Mouse (Mus musculus) heart, embryonic 16.5 days (tissue): ENCODE measurements around the gene Phip. TPM values are rescaled to one million over a fixed set of nuclear protein-coding genes. Genes with fewer than 3 reads are reported as not detected.

ENCODE experiments used
- ATAC-seq: fragments of 200-750 bp; cut with Nextera tagmentation; replicated peaks from 2 replicates; pipeline ENCODE4 v1.8.0; 2017; ENCODE audit warnings: moderate number of reproducible peaks; ENCODE audit not compliant: insufficient read depth, low FRiP score; ENCODE audit errors: extremely low read depth
- H3K27ac ChIP-seq: fragments of 300-500 bp; sonication (generic); 2 replicates; pipeline ENCODE4 v1.5.1; 2014; ENCODE audit warnings: mild to moderate bottlenecking, low read length, control low read depth, moderate library complexity
- H3K27me3 ChIP-seq: fragments of 300-500 bp; sonication (generic); 2 replicates; pipeline ENCODE4 v1.6.1; 2014; ENCODE audit warnings: low read length, mixed read lengths; ENCODE audit not compliant: control insufficient read depth, insufficient read depth
- H3K36me3 ChIP-seq: fragments of 300-500 bp; sonication (generic); 2 replicates; pipeline ENCODE4 v1.6.1; 2014; ENCODE audit not compliant: control insufficient read depth, insufficient read depth
- H3K4me1 ChIP-seq: fragments of 300-500 bp; sonication (generic); 2 replicates; pipeline ENCODE4 v1.6.1; 2014; ENCODE audit warnings: low read length, mixed read lengths; ENCODE audit not compliant: control insufficient read depth, insufficient read depth
- H3K4me2 ChIP-seq: fragments of 300-500 bp; sonication (generic); 2 replicates; pipeline ENCODE4 v1.6.1; 2014; ENCODE audit warnings: low read depth, mild to moderate bottlenecking, control low read depth, low read length
- H3K4me3 ChIP-seq: fragments of 300-500 bp; sonication (generic); 2 replicates; pipeline ENCODE4 v1.5.1; 2014; ENCODE audit warnings: mild to moderate bottlenecking, control low read depth, low read length
- H3K9ac ChIP-seq: fragments of 300-500 bp; sonication (generic); 2 replicates; pipeline ENCODE4 v1.6.1; 2014; ENCODE audit warnings: low read length, control low read depth
- H3K9me3 ChIP-seq: fragments of 300-500 bp; sonication (generic); replicated peaks from 2 replicates; pipeline ENCODE4 v1.6.1; 2016; ENCODE audit warnings: low read length; ENCODE audit not compliant: control insufficient read depth
- WGBS: fragments of 180-500 bp; shearing (Covaris S2); extraction: QIAGEN DNeasy Blood & Tissue Kit; methylation state at CpG from one replicate; pipeline ENCODE4 v1.1.7; 2014; 5-methylcytosine and 5-hydroxymethylcytosine counted together
- polyA plus RNA-seq: library from polyadenylated mRNA; unstranded; fragments of >200 nt; fragmentation: Nextera tagmentation; extraction: Ambion mirVana; gene quantifications from 2 replicates; pipeline ENCODE4 v1.2.1, GENCODE M21; 2015

The Phip gene
- polyA plus RNA-seq, 1 experiment from 2014 or later = 45.4 TPM

DNA sequence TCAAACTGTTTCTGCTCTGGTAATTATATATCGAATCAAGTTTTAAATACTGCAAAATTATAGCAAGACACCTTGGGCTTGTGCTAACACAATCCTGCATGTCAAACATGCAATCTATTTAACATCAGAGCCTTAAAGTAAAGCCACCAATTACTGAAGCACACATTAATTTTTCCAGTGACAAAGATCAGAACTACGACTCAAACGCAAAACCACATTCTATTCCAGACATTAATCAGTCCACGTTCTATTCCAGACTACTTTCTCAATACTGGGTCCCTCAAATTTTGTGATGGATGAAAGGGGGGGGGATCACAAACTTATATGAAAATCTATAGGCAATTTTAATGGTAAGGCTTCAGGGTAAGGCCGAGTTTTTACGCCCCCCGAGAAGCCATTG, 68.1 kb downstream of the Phip start:
- 96% methylated on average over 7 of the region's 7 CpGs for WGBS
- no peak for ATAC-seq
- Histone ChIP-seq H3K27me3 (no peaks in the 10 kb centered on the region), H3K36me3 (peaks cover 31% of the 10 kb centered on the region), H3K9ac (no peak overlapping the region), H3K27ac (no peak overlapping the region), H3K4me1 (no peaks in the 10 kb centered on the region), H3K4me3 (no peak overlapping the region), H3K9me3 (no peaks in the 10 kb centered on the region), H3K4me2 (no peak overlapping the region)

DNA sequence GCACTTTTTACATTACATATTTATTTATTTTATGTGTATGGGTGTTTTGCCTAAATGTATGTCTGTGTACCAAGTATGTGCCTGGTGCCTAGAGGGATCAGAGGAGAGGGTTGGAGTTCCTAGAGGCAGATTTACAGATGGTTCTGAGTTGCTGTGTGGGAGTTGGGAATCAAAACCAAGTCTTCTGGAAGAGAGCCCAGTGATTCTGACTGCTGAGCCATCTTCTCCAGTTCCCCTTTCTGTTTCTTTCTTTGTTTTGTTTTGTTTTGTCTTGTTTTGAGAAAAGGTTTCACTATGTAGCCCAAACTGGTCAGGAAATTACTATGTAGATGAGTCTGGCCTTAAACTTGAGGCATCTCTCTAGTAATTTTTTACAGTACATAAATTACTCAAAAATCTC, 86.7 kb downstream of the Phip start:
- no peak overlapping the region for H3K27ac ChIP-seq
- no peaks in the 10 kb centered on the region for H3K27me3 ChIP-seq
- H3K4me3 ChIP-seq = no peak overlapping the region
- H3K4me2 ChIP-seq = no peak overlapping the region
- peaks cover 34% of the 10 kb centered on the region for H3K36me3 ChIP-seq
- no peak overlapping the region for H3K9ac ChIP-seq
- H3K9me3 ChIP-seq = 0 out of 2 replicates have a peak, but pooled peaks cover 2% of the 10 kb centered on the region
- no peaks in the 10 kb centered on the region for H3K4me1 ChIP-seq
- no peak for ATAC-seq

DNA sequence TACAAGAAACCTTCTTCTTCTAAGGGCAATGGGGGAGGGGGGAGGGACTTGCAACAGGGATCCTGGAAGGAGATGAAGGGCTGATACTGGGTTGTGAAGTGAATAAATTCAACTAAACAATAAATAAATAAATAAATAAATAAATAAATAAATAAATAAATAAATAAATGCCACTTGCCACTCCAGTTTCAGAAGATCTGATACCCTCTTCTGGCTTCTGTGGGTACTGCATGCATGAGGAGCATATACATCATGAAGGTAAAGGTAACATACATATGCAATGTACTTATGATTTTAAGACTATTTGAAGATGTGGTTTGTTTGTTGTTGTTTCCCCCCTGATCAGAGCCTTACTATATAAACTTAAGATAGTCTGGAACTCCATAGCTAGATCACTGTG, 91.1 kb downstream of the Phip start:
- Histone ChIP-seq H3K4me2 (no peak overlapping the region), H3K4me3 (no peak overlapping the region), H3K36me3 (peaks cover 47% of the 10 kb centered on the region), H3K9me3 (0 out of 2 replicates have a peak, but pooled peaks cover 2% of the 10 kb centered on the region), H3K4me1 (no peaks in the 10 kb centered on the region), H3K27me3 (no peaks in the 10 kb centered on the region), H3K27ac (no peak overlapping the region), H3K9ac (no peak overlapping the region)
- ATAC-seq = no peak

DNA sequence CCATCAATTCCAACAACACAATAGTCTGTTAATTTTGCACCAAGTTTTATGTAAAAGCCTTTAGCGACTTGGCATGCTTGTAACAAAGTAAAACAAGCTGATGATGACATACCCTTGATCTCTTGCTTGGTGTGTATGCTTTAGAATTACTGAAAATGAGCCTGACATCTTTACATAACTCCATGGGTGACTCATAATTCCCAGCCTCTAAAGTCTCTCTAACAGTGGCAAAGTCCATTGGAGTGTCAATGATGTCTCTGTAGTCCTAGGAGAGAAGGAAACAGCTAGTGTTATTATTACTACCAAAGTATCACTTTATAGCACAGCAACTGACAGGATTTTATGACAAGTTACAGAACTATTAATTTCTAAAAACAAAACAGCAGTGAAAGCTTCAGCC, 98.2 kb downstream of the Phip start:
- H3K27ac ChIP-seq = no peak overlapping the region
- H3K9me3 ChIP-seq = no peaks in the 10 kb centered on the region
- no peaks in the 10 kb centered on the region for H3K4me1 ChIP-seq
- no peak overlapping the region for H3K9ac ChIP-seq
- ATAC-seq = no peak
- H3K27me3 ChIP-seq = no peaks in the 10 kb centered on the region
- peaks cover 43% of the 10 kb centered on the region for H3K36me3 ChIP-seq
- H3K4me3 ChIP-seq = no peak overlapping the region
- no peak overlapping the region for H3K4me2 ChIP-seq
- 93% methylated on average over 1 of the region's 1 CpGs for WGBS

DNA sequence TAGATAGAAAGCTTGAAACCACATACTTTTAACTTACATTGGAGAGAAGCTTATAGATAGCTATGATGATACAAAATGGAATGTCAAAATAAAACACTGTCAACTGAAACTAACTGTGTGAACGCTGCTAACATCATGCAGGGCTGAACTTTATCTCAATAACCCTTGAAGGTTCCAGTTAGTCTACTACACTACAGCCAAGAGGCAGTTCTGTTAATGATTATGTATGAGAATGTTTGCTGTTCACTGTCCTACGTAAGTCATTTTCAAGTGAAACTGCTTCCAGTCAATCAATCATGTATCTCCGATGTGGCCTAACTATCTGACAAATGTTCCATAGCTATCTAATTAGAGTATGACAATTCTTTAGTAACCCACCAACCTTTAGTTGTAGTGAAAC, 107.6 kb downstream of the Phip start:
- no peak overlapping the region for H3K9ac ChIP-seq
- no peaks in the 10 kb centered on the region for H3K9me3 ChIP-seq
- H3K36me3 ChIP-seq = peaks cover 12% of the 10 kb centered on the region
- no peak overlapping the region for H3K27ac ChIP-seq
- 69% methylated on average over 3 of the region's 3 CpGs for WGBS
- no peak overlapping the region for H3K4me3 ChIP-seq
- no peaks in the 10 kb centered on the region for H3K27me3 ChIP-seq
- no peaks in the 10 kb centered on the region for H3K4me1 ChIP-seq
- no peak for ATAC-seq
- H3K4me2 ChIP-seq = no peak overlapping the region

DNA sequence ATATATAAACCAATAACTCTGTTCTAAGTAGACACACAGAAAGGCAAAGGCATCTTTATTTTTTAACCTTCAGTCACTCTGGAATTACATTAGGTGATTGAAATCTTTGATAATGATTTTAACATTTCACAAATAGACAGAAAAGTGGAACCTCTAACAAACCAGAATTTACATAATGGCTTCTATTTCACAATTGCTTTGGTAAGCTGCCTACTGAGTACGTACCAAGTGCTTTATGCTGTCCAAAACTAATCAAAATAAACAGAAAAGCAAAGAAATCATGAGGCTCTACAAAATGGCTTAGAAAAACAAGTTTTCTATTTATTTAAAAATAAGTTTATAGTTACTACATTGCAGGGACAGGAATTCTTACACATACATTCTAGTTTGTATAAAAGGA, 109.2 kb downstream of the Phip start:
- Histone ChIP-seq H3K4me3 (no peak overlapping the region), H3K4me2 (no peak overlapping the region), H3K27me3 (no peaks in the 10 kb centered on the region), H3K4me1 (no peaks in the 10 kb centered on the region), H3K36me3 (peaks cover 4% of the 10 kb centered on the region), H3K9me3 (no peaks in the 10 kb centered on the region), H3K9ac (no peak overlapping the region), H3K27ac (no peak overlapping the region)
- WGBS = 93% methylated on average over 1 of the region's 1 CpGs
- no peak for ATAC-seq

DNA sequence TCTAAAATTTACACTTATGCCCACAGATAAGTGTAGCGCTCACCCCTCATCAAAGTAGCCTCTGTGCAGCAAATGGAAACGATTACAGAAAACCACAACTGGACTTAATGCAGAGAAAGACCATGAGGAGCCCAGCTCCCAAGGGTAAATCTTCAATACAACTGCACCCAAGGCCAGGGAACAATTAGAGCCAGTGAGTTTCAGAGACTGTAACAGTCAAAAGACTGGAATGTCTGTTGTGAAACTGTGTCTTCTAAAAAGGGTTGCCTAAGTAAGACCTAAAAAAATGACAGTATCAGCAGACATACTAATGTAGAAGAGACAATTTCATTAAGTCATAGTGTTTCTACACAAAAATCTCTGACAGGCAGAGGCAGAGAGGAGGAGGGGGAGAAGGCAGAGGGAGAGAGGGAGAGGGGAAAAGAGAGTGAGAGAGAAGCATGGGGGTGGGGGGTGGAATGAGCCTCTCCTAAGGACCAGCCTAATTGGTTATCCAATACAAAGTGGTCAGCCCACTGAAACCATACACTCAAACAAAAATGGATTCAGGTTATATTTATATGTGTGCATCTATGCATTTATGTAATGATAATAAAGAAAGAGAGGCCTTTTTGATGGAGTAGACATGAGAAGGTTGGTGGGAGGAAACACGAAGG, 113.4 kb downstream of the Phip start:
- H3K9me3 ChIP-seq = no peaks in the 10 kb centered on the region
- no peaks in the 10 kb centered on the region for H3K27me3 ChIP-seq
- no peaks in the 10 kb centered on the region for H3K4me1 ChIP-seq
- ATAC-seq = no peak
- no peak overlapping the region for H3K9ac ChIP-seq
- H3K4me2 ChIP-seq = no peak overlapping the region
- 83% methylated on average over 3 of the region's 3 CpGs for WGBS
- no peak overlapping the region for H3K4me3 ChIP-seq
- no peak overlapping the region for H3K27ac ChIP-seq
- 0 out of 2 replicates have a peak, but pooled peaks cover 2% of the 10 kb centered on the region for H3K36me3 ChIP-seq

DNA sequence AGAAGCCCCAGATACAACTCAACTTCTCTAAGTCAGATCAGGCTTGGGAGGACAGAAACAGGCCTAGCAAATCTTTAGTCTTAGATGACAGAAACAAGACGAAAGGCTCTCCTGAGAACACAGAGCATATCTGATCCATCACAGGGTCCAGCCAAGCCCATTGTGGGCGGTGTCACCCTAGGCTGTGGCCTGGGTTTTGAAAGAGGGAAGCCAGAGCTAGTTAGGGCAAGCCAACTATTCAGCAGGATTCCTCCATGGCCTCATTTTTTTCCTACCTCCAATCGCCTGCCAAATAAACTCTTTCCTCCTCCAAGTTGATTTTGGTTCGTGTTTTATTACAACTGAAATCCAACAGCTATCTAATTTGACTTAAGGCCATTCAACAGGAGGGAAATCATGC, 114.0 kb downstream of the Phip start:
- 73% methylated on average over 4 of the region's 4 CpGs for whole genome bisulfite sequencing
- H3K4me1 ChIP-seq = no peaks in the 10 kb centered on the region
- H3K9me3 ChIP-seq = no peaks in the 10 kb centered on the region
- H3K27me3 ChIP-seq = no peaks in the 10 kb centered on the region
- H3K4me2 ChIP-seq = no peak overlapping the region
- no peak overlapping the region for H3K9ac ChIP-seq
- 0 out of 2 replicates have a peak, but pooled peaks cover 2% of the 10 kb centered on the region for H3K36me3 ChIP-seq
- H3K4me3 ChIP-seq = no peak overlapping the region
- no peak overlapping the region for H3K27ac ChIP-seq
- no peak for ATAC-seq

DNA sequence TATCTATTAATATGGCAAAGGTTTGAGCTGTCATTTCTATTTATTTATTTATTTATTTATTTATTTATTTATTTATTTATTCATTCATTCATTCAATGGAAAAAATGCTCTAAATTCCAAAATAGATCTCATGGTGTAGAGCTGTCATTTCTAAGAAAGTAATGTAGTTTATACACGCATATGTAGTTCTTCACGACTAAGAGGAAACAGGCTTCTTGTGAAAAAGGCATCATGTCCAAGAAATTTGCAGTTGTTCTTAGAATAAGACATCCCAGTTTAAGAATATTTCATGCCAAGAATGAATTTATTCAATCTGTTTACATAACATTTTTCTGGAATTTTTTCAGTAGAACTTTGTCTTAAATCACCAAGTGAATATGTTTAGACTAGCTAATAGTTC, 114.5 kb downstream of the Phip start:
- Histone ChIP-seq H3K27ac (no peak overlapping the region), H3K27me3 (no peaks in the 10 kb centered on the region), H3K36me3 (0 out of 2 replicates have a peak, but pooled peaks cover 2% of the 10 kb centered on the region), H3K9me3 (no peaks in the 10 kb centered on the region), H3K4me2 (no peak overlapping the region), H3K4me1 (no peaks in the 10 kb centered on the region), H3K9ac (no peak overlapping the region), H3K4me3 (no peak overlapping the region)
- 82% methylated on average over 2 of the region's 2 CpGs for WGBS
- no peak for ATAC-seq
